Mouse (Mus musculus): Measurements from ENCODE around the gene Mxd4. TPM values are rescaled to one million over a fixed set of nuclear protein-coding genes. Genes with fewer than 3 reads are reported as not detected.

Gene Mxd4
- polyA plus RNA-seq, 1 experiment from 2014 or later = 40.5 TPM

DNA sequence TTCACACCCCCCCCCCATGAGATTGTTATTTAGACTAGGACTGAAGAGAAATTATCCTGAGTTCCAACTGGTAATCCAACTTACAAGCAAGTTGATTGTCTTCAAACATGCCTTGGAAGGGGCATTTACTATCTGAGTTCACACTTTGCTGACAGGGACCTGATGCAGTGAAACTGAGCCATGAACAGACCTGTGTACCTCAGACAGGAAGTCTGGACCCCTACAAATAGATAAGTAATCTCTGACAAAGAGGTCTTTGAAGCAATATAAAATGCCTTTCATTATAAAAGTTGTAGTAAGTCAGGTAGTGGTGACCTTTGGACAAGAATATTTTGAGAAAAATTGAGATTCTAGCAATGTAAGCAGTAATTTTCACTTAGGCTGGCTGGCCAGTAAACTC, 39.0 kb downstream of the Mxd4 start:
- H3K9ac ChIP-seq (replicated peaks) = no peak overlapping the region
- H3K4me2 ChIP-seq (replicated peaks) = no peak overlapping the region
- no peaks in the 10 kb centered on the region for H3K9me3 ChIP-seq
- H3K4me3 ChIP-seq = no peak overlapping the region
- 0 out of 2 replicates have a peak, but pooled peaks cover under 1% of the 10 kb centered on the region for H3K36me3 ChIP-seq
- no peak overlapping the region for H3K27ac ChIP-seq (replicated peaks)
- H3K27me3 ChIP-seq = no peaks in the 10 kb centered on the region
- H3K4me1 ChIP-seq = no peaks in the 10 kb centered on the region
- no peak for ATAC-seq (replicated peaks)

DNA sequence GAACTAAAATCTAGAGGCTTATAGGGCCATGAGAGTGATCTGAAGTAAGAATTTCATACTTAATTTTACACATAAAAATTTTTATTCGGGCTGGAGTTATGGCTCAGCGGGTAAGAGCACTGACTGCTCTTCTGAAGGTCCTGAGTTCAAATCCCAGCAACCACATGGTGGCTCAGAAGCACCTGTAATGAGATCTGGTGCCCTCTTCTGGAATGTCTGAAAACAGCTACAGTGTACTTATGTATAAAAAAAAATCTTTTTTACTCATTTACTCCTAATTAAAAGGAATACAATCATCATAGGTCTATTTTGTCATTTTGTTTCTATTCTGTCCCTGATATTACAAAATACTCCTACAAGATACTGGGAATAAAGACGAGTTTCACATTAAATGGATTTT, 40.0 kb downstream of the Mxd4 start:
- Histone ChIP-seq H3K9ac (replicated peaks) (no peak overlapping the region), H3K36me3 (no peaks in the 10 kb centered on the region), H3K4me1 (no peaks in the 10 kb centered on the region), H3K9me3 (no peaks in the 10 kb centered on the region), H3K27me3 (no peaks in the 10 kb centered on the region), H3K27ac (replicated peaks) (no peak overlapping the region), H3K4me3 (no peak overlapping the region), H3K4me2 (replicated peaks) (no peak overlapping the region)
- ATAC-seq (replicated peaks) = no peak
- 88% methylated on average over 3 of the region's 3 CpGs for WGBS

DNA sequence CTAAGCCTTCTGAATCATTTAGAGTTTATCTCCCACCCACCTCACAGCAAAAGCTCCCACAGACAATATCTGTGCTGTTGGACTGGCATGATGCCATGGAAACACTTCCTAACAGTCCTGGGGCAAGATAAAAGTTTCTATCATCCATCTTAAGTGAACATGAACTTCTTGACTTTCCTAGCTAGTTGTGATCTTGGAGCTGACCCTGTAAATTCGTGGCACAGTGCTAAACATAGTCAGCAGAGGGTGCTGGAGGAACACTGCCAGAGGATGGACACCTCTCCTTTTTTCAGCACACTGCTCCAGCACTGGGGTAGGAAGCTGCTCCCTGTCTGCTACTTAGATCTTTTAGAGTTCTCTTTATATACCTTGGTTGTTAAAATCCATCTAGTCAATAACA, 47.8 kb downstream of the Mxd4 start:
- Histone ChIP-seq H3K4me1 (no peaks in the 10 kb centered on the region), H3K9me3 (no peaks in the 10 kb centered on the region), H3K9ac (replicated peaks) (no peak overlapping the region), H3K27ac (replicated peaks) (no peak overlapping the region), H3K36me3 (no peaks in the 10 kb centered on the region), H3K4me3 (no peak overlapping the region), H3K27me3 (no peaks in the 10 kb centered on the region), H3K4me2 (replicated peaks) (no peak overlapping the region)
- WGBS = 6% methylated on average over 1 of the region's 1 CpGs
- ATAC-seq (replicated peaks) = no peak

DNA sequence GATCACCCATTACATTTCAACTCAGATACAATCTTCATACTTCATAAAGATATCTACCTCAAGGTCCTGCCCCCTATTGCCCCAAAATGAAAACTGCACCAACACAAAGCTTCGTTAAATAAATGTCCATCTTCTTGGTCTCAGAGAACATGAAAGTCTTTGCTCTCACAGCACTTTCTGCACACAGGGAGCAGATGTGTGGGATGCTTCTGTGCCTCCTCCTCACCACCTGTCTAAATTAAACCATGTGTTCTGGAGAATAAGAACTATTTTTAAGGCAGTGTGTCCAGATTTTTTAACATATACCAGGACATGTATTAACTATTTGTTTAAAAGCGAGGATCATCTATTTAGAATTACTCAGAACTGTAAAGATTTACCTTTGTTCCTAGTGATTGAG, 54.8 kb downstream of the Mxd4 start:
- H3K9ac ChIP-seq (replicated peaks) = no peak overlapping the region
- H3K4me2 ChIP-seq (replicated peaks) = no peak overlapping the region
- no peak overlapping the region for H3K27ac ChIP-seq (replicated peaks)
- ATAC-seq (replicated peaks) = no peak
- 85% methylated on average over 2 of the region's 2 CpGs for WGBS
- no peaks in the 10 kb centered on the region for H3K27me3 ChIP-seq
- H3K9me3 ChIP-seq = no peaks in the 10 kb centered on the region
- no peaks in the 10 kb centered on the region for H3K36me3 ChIP-seq
- H3K4me3 ChIP-seq = no peak overlapping the region
- H3K4me1 ChIP-seq = no peaks in the 10 kb centered on the region

DNA sequence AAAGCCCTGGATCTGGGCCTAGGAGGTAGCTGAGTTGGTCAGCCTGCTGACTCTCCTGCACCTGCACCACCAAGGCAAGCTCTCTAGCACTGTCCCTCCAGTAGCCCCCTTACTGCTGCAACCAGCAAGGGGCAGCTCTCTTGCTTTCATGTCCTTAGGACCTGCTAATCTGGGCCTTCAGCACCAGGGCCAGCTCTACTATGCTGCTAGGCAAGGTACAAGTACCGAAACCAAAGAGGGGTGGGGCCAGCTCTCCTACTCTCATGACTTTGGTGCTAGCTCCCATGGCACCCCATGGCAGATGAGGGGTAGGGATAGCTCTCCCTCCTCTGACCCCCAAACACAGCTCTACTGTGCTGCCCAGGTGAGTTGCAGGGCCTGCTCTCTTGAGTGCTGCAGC, 63.4 kb downstream of the Mxd4 start:
- Histone ChIP-seq H3K4me3 (no peak overlapping the region), H3K4me2 (replicated peaks) (no peak overlapping the region), H3K27me3 (no peaks in the 10 kb centered on the region), H3K9me3 (no peaks in the 10 kb centered on the region), H3K36me3 (no peaks in the 10 kb centered on the region), H3K9ac (replicated peaks) (no peak overlapping the region), H3K27ac (replicated peaks) (no peak overlapping the region), H3K4me1 (no peaks in the 10 kb centered on the region)
- ATAC-seq (replicated peaks) = no peak
- 39% methylated on average over 1 of the region's 1 CpGs for WGBS

Other genes starting within 250 kb of the Mxd4 start
- 544 and 580 TPM in 2 replicates for gene Gm1673, start 204.3 kb downstream of the Mxd4 start, polyA plus RNA-seq (2015; fragmentation: Nextera tagmentation; extraction: Ambion mirVana)
- gene Nat8l, start 191.7 kb downstream of the Mxd4 start, polyA plus RNA-seq (2015; fragmentation: Nextera tagmentation; extraction: Ambion mirVana) = 4.0 and 4.8 TPM in 2 replicates
- gene Poln, start 18.3 kb downstream of the Mxd4 start, polyA plus RNA-seq (2015; fragmentation: Nextera tagmentation; extraction: Ambion mirVana) = 0.19 and 0.34 TPM in 2 replicates
- 19.1 and 20.9 TPM in 2 replicates for gene Haus3, start 18.2 kb downstream of the Mxd4 start, polyA plus RNA-seq (2015; fragmentation: Nextera tagmentation; extraction: Ambion mirVana)
- 4.7 and 5.3 TPM in 2 replicates for gene Zfyve28, start 100.7 kb upstream of the Mxd4 start, polyA plus RNA-seq (2015; fragmentation: Nextera tagmentation; extraction: Ambion mirVana)
- 0.09 TPM in 1 of 2 replicates, not detected in the other for gene Cfap99, start 100.9 kb upstream of the Mxd4 start, polyA plus RNA-seq (2015; fragmentation: Nextera tagmentation; extraction: Ambion mirVana)
- gene Rnf4, start 148.6 kb upstream of the Mxd4 start, polyA plus RNA-seq (2015; fragmentation: Nextera tagmentation; extraction: Ambion mirVana) = 139 and 143 TPM in 2 replicates
- 16.7 and 17.9 TPM in 2 replicates for gene Fam193a, start 182.2 kb upstream of the Mxd4 start, polyA plus RNA-seq (2015; fragmentation: Nextera tagmentation; extraction: Ambion mirVana)